Mouse (Mus musculus): ENCODE data around the gene Rplp1.

- no peak for TF ChIP-seq CTCF (conservative IDR thresholded peaks at IDR 0.05; ENCODE audit: insufficient read depth, insufficient read length, low read depth, low read length)
- no peak for TF ChIP-seq POLR2A (IDR thresholded peaks at IDR 0.05; ENCODE audit: low read depth, low read length)
These were observed 19.0 kb upstream of the Rplp1 start for GRCm38 (mm10) chr9:61933333-61933732.

Data from kidney, adult 2 months (tissue).